ENCODE assay signal across 8 mouse cellular contexts in the genomic region with DNA sequence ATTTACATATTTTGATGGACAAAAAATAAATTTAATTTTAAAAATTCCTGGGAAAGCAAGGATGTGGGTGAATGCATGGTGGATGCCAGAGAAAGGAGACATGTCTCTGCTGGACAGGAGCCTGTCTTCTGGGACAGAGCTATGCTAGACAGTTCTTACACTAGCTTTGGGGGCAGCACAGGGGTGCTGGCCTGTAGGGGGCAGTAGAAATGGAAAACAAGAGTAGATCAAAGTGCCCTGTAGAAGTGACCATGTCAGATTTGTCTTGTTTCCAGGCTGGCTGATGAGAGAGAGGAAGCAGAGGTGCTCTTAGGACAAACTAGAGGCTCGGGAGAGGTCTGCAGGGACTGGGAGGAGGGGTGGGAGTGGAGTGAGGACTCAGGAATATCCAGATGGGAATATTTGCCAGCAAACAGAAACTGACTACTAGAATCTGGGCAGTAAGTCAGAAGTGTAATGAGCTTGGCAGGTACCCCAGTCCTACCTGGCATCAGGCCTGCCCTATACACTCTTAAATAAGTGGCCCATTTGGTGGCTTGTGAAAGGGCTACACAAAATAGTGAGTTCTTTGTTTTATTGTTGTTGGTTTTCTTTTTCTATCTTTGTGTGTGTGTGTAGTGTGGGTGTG.
DNase-seq lines count a peak whose midpoint lies in the region; ATAC-seq and TF ChIP-seq lines count a peak whose summit lies in the region.

No protein-coding gene starts in this region.

- H3K9ac ChIP-seq in midbrain, postnatal 0 days (replicated peaks; ENCODE audit: low read length, poor library complexity, severe bottlenecking): no peak overlapping the region
- no peak overlapping the region for H3K9ac ChIP-seq in midbrain, embryonic 16.5 days (ENCODE audit: low read depth, low read length)

- H3K27me3 ChIP-seq in midbrain, postnatal 0 days (ENCODE audit: insufficient read depth, low read length): no peaks in the 10 kb centered on the region
- H3K27me3 ChIP-seq in midbrain, embryonic 16.5 days (ENCODE audit: control insufficient read depth, insufficient read depth, low read depth, low read length): no peaks in the 10 kb centered on the region
- H3K27me3 ChIP-seq in splenic B cell, adult 2 months (ENCODE audit: control insufficient read depth, insufficient read depth, low read length, poor library complexity, severe bottlenecking): no peaks in the 10 kb centered on the region

- 64% methylated on average over 1 of the region's 1 CpGs for WGBS in midbrain, postnatal 0 days
- WGBS in midbrain, embryonic 16.5 days: 71% methylated on average over 1 of the region's 1 CpGs

- no peaks in the 10 kb centered on the region for H3K9me3 ChIP-seq in midbrain, postnatal 0 days (ENCODE audit: low read length)
- no peaks in the 10 kb centered on the region for H3K9me3 ChIP-seq in midbrain, embryonic 16.5 days (replicated peaks; ENCODE audit: control insufficient read depth, low read length, poor library complexity, severe bottlenecking)

- no peak for ATAC-seq in midbrain, postnatal 0 days (ENCODE audit: low FRiP score)
- no peak for ATAC-seq in midbrain, embryonic 16.5 days
- ATAC-seq in common myeloid progenitor, adult 5-6 weeks (replicated peaks; ENCODE audit: low read depth, poor library complexity, severe bottlenecking): 0 out of 2 replicates have a peak, but pooled peaks have one; percentile 24

- no peaks in the 10 kb centered on the region for H3K4me1 ChIP-seq in midbrain, postnatal 0 days (ENCODE audit: insufficient read depth, low read length)
- H3K4me1 ChIP-seq in midbrain, embryonic 16.5 days (ENCODE audit: control insufficient read depth, insufficient read depth, low read length): no peaks in the 10 kb centered on the region

- no peak overlapping the region for H3K27ac ChIP-seq in midbrain, postnatal 0 days (ENCODE audit: low read depth, low read length)
- no peak overlapping the region for H3K27ac ChIP-seq in midbrain, embryonic 16.5 days (ENCODE audit: low read length)

- no peak overlapping the region for H3K4me2 ChIP-seq in midbrain, postnatal 0 days (ENCODE audit: low read depth, low read length, poor library complexity, severe bottlenecking)
- no peak overlapping the region for H3K4me2 ChIP-seq in midbrain, embryonic 16.5 days (ENCODE audit: low read length)

- no peak overlapping the region for H3K4me3 ChIP-seq in midbrain, postnatal 0 days (ENCODE audit: low read depth, low read length)
- no peak overlapping the region for H3K4me3 ChIP-seq in midbrain, embryonic 16.5 days (ENCODE audit: low read depth, low read length)

- TF ChIP-seq CTCF in midbrain, postnatal 0 days (IDR thresholded peaks at IDR 0.05): peak; percentile 49

- DNase-seq in embryo, embryonic 10 days (ENCODE audit: low spot score): peak; percentile 27
- DNase-seq in embryo, embryonic 11 days: no peak
- peak; percentile 76 for DNase-seq in midbrain, postnatal 0 days (ENCODE audit: low spot score)
- DNase-seq in heart, postnatal 4 days: peak; percentile 61
- peak; percentile 13 for DNase-seq in splenic B cell, adult 2 months (ENCODE audit: low read depth, low spot score)
- DNase-seq in c-Kit-positive CD71-positive TER-119-positive erythroid progenitor cells, embryonic 14.5 days (ENCODE audit: low spot score): no peak

- H3K36me3 ChIP-seq in midbrain, postnatal 0 days (ENCODE audit: insufficient read depth, low read length): no peaks in the 10 kb centered on the region
- H3K36me3 ChIP-seq in midbrain, embryonic 16.5 days (ENCODE audit: control insufficient read depth, insufficient read depth, low read length): no peaks in the 10 kb centered on the region
- H3K36me3 ChIP-seq in splenic B cell, adult 2 months (ENCODE audit: control insufficient read depth, insufficient read depth, low read length, poor library complexity, severe bottlenecking): no peaks in the 10 kb centered on the region

Comparison
In these comparisons a context has a peak if more than half of its experiments do, and no peak if none do; other contexts are left out.
1. DNase-seq: peak in embryo, embryonic 10 days (single experiment), midbrain, postnatal 0 days (single experiment), heart, postnatal 4 days (single experiment) and splenic B cell, adult 2 months (single experiment); none in embryo, embryonic 11 days (single experiment) and c-Kit-positive CD71-positive TER-119-positive erythroid progenitor cells, embryonic 14.5 days (single experiment).